Comparison of ENCODE assay signal across 14 mouse cellular contexts in genomic region chr17:93598181-93598685, GRCm38 (mm10).
"Had no signal": no experiment of that assay in that cellular context is flagged by ENCODE, and none has a peak within 500 bp of the region (broad histone marks: within the 10 kb centered on the region; RNA-seq: fewer than 3 reads in every experiment).

No protein-coding gene starts in this region.

- ATAC-seq: midbrain, embryonic 16.5 days had no signal

- H3K9ac ChIP-seq: limb, embryonic 12.5 days; liver, embryonic 14.5 days; midbrain, embryonic 12.5 days; neural tube, embryonic 13.5 days had no signal

- H3K4me3 ChIP-seq: limb, embryonic 12.5 days; midbrain, embryonic 12.5 days; neural tube, embryonic 13.5 days had no signal

- H3K27ac ChIP-seq: kidney, postnatal 0 days; limb, embryonic 12.5 days; liver, embryonic 14.5 days; midbrain, embryonic 12.5 days; neural tube, embryonic 13.5 days had no signal

- H3K36me3 ChIP-seq: limb, embryonic 12.5 days; midbrain, embryonic 12.5 days; neural tube, embryonic 13.5 days had no signal

- H3K4me1 ChIP-seq: limb, embryonic 12.5 days; midbrain, embryonic 12.5 days; neural tube, embryonic 13.5 days had no signal

- H3K9me3 ChIP-seq: limb, embryonic 12.5 days; midbrain, embryonic 12.5 days; neural tube, embryonic 13.5 days had no signal

- H3K4me2 ChIP-seq: limb, embryonic 12.5 days; midbrain, embryonic 12.5 days; neural tube, embryonic 13.5 days had no signal

- DNase-seq: kidney, adult 11 months; kidney, adult 9 months; kidney, postnatal 4 days; liver; lung, adult 18-20 months; retina, postnatal 1 day; right cerebral cortex, postnatal 25 days; thymus, postnatal 4 days had no signal

- H3K27me3 ChIP-seq: limb, embryonic 12.5 days; midbrain, embryonic 12.5 days; neural tube, embryonic 13.5 days had no signal
